Mouse (Mus musculus) C2C12 (cell line): ENCODE measurements around the gene Bicra.

ENCODE experiments used
- CEBPB ChIP-seq: IDR thresholded peaks from one replicate; pipeline ENCODE4 v1.6.1; 2011; ENCODE audit warnings: low read depth, mild to moderate bottlenecking, control low read depth, moderate library complexity
- CTCF ChIP-seq: IDR thresholded peaks from one replicate; pipeline ENCODE4 v1.5.1; 2011; ENCODE audit not compliant: control insufficient read depth, insufficient read depth, insufficient read length
- MAX ChIP-seq: IDR thresholded peaks from one replicate; pipeline ENCODE4 v1.6.1; 2011; ENCODE audit warnings: mild to moderate bottlenecking, control low read depth
- MYOD1 ChIP-seq: IDR thresholded peaks from one replicate; pipeline ENCODE4 v1.6.1; 2011; ENCODE audit warnings: low read depth; ENCODE audit not compliant: control insufficient read depth, insufficient read length
- MYOG ChIP-seq: IDR thresholded peaks from one replicate; pipeline ENCODE4 v1.6.1; 2011; ENCODE audit not compliant: control insufficient read depth, insufficient read length; ENCODE audit errors: extremely low read depth
- USF1 ChIP-seq: IDR thresholded peaks from one replicate; pipeline ENCODE4 v1.6.1; 2011; ENCODE audit warnings: low read depth, mild to moderate bottlenecking, control low read depth, moderate library complexity

- TF ChIP-seq CTCF (no peak), MYOD1 (no peak), MAX (no peak), USF1 (no peak), CEBPB (no peak), MYOG (no peak)
Measured at GRCm38 (mm10) chr7:16043861-16044435, 3.8 kb downstream of the Bicra start.
